Mouse (Mus musculus) kidney, adult 2 months (tissue): ENCODE data around the gene Ddc. TPM values are rescaled to one million over a fixed set of nuclear protein-coding genes. Genes with fewer than 3 reads are reported as not detected.

Experiments used
- DNase-seq: peaks from one replicate; pipeline ENCODE4 v3.0.0; 2021
- H3K27ac ChIP-seq: fragments of 200-500 bp; 2 replicates; pipeline ENCODE4 v1.5.1; 2012; ENCODE audit warnings: low read depth, low read length, control low read depth, inconsistent platforms; ENCODE audit not compliant: insufficient read depth
- H3K27me3 ChIP-seq: fragments of 200-500 bp; replicated peaks from 2 replicates; pipeline ENCODE4 v1.6.1; 2012; ENCODE audit warnings: mild to moderate bottlenecking, moderate library complexity, low read length, inconsistent platforms; ENCODE audit not compliant: control insufficient read depth, insufficient read depth
- H3K36me3 ChIP-seq: fragments of 200-500 bp; 2 replicates; pipeline ENCODE4 v1.6.1; 2012; ENCODE audit warnings: mild to moderate bottlenecking, moderate library complexity, low read length, inconsistent platforms; ENCODE audit not compliant: control insufficient read depth, insufficient read depth
- H3K4me1 ChIP-seq: fragments of 200-500 bp; 2 replicates; pipeline ENCODE4 v1.6.1; 2011; ENCODE audit warnings: low read length; ENCODE audit not compliant: control insufficient read depth, insufficient read depth
- H3K4me3 ChIP-seq: fragments of 200-500 bp; 2 replicates; pipeline ENCODE4 v1.5.1; 2011; ENCODE audit warnings: mild to moderate bottlenecking, low read depth, low read length, control low read depth; ENCODE audit not compliant: insufficient read depth
- CTCF ChIP-seq: fragments of 200-500 bp; conservative IDR thresholded peaks from 2 replicates; pipeline ENCODE4 v1.5.1; 2011; ENCODE audit warnings: low read depth, mild to moderate bottlenecking, control low read depth, low read length, moderate library complexity, mixed read lengths; ENCODE audit not compliant: insufficient read depth, insufficient read length
- POLR2A ChIP-seq: fragments of 200-500 bp; IDR thresholded peaks from one replicate; pipeline ENCODE4 v1.6.1; 2011; ENCODE audit warnings: low read depth, low read length, control low read depth
- WGBS: fragments of 180-500 bp; shearing (Covaris S2); methylation state at CpG from one replicate; pipeline ENCODE4 v1.1.7; 2018; 5-methylcytosine and 5-hydroxymethylcytosine counted together
- polyA plus RNA-seq: library from polyadenylated mRNA; depleted of rRNA; stranded (reverse); fragments of >200 nt; gene quantifications from 2 replicates; pipeline ENCODE4 v1.2.3, GENCODE M21; 2012

The Ddc gene
- polyA plus RNA-seq, 1 experiment: 103 TPM

- DNase-seq: no peak
- TF ChIP-seq POLR2A (no peak), CTCF (no peak)
- 83% methylated on average over 4 of the region's 4 CpGs for WGBS
- Histone ChIP-seq H3K4me1 (no peaks in the 10 kb centered on the region; the same call in 1 of the 2 replicates), H3K27ac (no peak overlapping the region), H3K36me3 (no peaks in the 10 kb centered on the region), H3K27me3 (no peaks in the 10 kb centered on the region), H3K4me3 (no peak overlapping the region)
Observed at GRCm38 (mm10) chr11:11885246-11885643, 12.7 kb downstream of the Ddc start.

GRCm38 (mm10) chr11:11884533-11885245 lies 13.3 kb downstream of the Ddc start:
- WGBS: 64% methylated on average over 11 of the region's 11 CpGs

GRCm38 (mm10) chr11:11881783-11882155 lies 16.2 kb downstream of the Ddc start:
- no peak overlapping the region for H3K27ac ChIP-seq
- no peaks in the 10 kb centered on the region for H3K36me3 ChIP-seq
- no peak for TF ChIP-seq POLR2A
- H3K4me3 ChIP-seq: no peak overlapping the region
- WGBS: 63% methylated on average over 1 of the region's 1 CpGs
- no peaks in the 10 kb centered on the region for H3K27me3 ChIP-seq
- H3K4me1 ChIP-seq: no peaks in the 10 kb centered on the region; the same call in 1 of the 2 replicates
- no peak for DNase-seq

More at GRCm38 (mm10) chr11:11884533-11885245, 13.3 kb downstream of the Ddc start:
- H3K4me1 ChIP-seq: no peaks in the 10 kb centered on the region; the same call in 1 of the 2 replicates
- H3K27me3 ChIP-seq: no peaks in the 10 kb centered on the region
- H3K36me3 ChIP-seq: no peaks in the 10 kb centered on the region
- no peak overlapping the region for H3K4me3 ChIP-seq
- H3K27ac ChIP-seq: no peak overlapping the region
- TF ChIP-seq POLR2A: no peak
- TF ChIP-seq CTCF: no peak
- no peak for DNase-seq

- DNase-seq: no peak
- H3K27ac ChIP-seq: no peak overlapping the region
- H3K36me3 ChIP-seq: no peaks in the 10 kb centered on the region
- H3K4me3 ChIP-seq: no peak overlapping the region
- no peaks in the 10 kb centered on the region for H3K27me3 ChIP-seq
- TF ChIP-seq POLR2A (no peak), CTCF (no peak)
- WGBS: 78% methylated on average over 13 of the region's 13 CpGs
- no peaks in the 10 kb centered on the region; the same call in 1 of the 2 replicates for H3K4me1 ChIP-seq
Observed at GRCm38 (mm10) chr11:11881026-11881782, 16.7 kb downstream of the Ddc start.

GRCm38 (mm10) chr11:11880351-11880750 lies 17.6 kb downstream of the Ddc start:
- Histone ChIP-seq H3K4me1 (no peaks in the 10 kb centered on the region), H3K27me3 (no peaks in the 10 kb centered on the region), H3K4me3 (no peak overlapping the region), H3K27ac (no peak overlapping the region), H3K36me3 (no peaks in the 10 kb centered on the region)
- TF ChIP-seq CTCF: no peak
- no peak for TF ChIP-seq POLR2A
- 93% methylated on average over 7 of the region's 7 CpGs for WGBS
- no peak for DNase-seq

GRCm38 (mm10) chr11:11879699-11880002 lies 18.3 kb downstream of the Ddc start:
- no peak overlapping the region for H3K4me3 ChIP-seq
- H3K36me3 ChIP-seq: no peaks in the 10 kb centered on the region
- WGBS: 83% methylated on average over 4 of the region's 4 CpGs
- H3K27ac ChIP-seq: no peak overlapping the region
- no peaks in the 10 kb centered on the region for H3K27me3 ChIP-seq
- no peaks in the 10 kb centered on the region for H3K4me1 ChIP-seq
- TF ChIP-seq CTCF (no peak), POLR2A (no peak)
- no peak for DNase-seq

- 73% methylated on average over 10 of the region's 10 CpGs for WGBS
- no peak overlapping the region for H3K4me3 ChIP-seq
- no peaks in the 10 kb centered on the region for H3K36me3 ChIP-seq
- no peak for DNase-seq
- H3K27me3 ChIP-seq: no peaks in the 10 kb centered on the region
- H3K4me1 ChIP-seq: no peaks in the 10 kb centered on the region
- TF ChIP-seq POLR2A: no peak
- TF ChIP-seq CTCF: no peak
- H3K27ac ChIP-seq: no peak overlapping the region
Observed at GRCm38 (mm10) chr11:11878981-11879698, 18.8 kb downstream of the Ddc start.
